Mouse (Mus musculus) left cerebral cortex, adult 18-20 months (tissue): Measurements from ENCODE around the gene Batf3. TPM values are rescaled to one million over a fixed set of nuclear protein-coding genes. Genes with fewer than 3 reads are reported as not detected.
A peak's percentile ranks its signal among the peaks of the same experiment; 100 is the strongest.

Experiments used
- DNase-seq, 2 experiments: peaks; one replicate each; pipeline ENCODE4 v3.0.0; 2021 to 2022; ENCODE audit warnings: low spot score in 2 of 2, mixed read lengths in 1 of 2
- long read RNA-seq, 2 experiments: library from polyadenylated mRNA; stranded (forward); transcript quantifications; one replicate each; pipeline ENCODE4 v2.0.0; 2021
- total RNA-seq, 2 experiments: library from RNA; stranded (reverse); gene quantifications; 2 replicates each; pipeline ENCODE4 v1.2.3; 2021

The Batf3 gene
- total RNA-seq: 1 to 10 TPM; 3.0 TPM
- long read RNA-seq, experiment 1, partial matches to known transcripts: 0 of 1 reads
- long read RNA-seq, experiment 1, other reads (novel, unspliced or antisense): 0 of 1 reads
- long read RNA-seq, experiment 2: 0 reads

GRCm38 (mm10) chr1:191097802-191098747 is at the start of gene Batf3:
TSS of gene Batf3 (plus strand) at chr1:191097847.
- DNase-seq: peak; percentile 15 to 24

- DNase-seq: no peak
These were observed 44.1 kb upstream of the Batf3 start for GRCm38 (mm10) chr1:191053555-191053954.

DNA sequence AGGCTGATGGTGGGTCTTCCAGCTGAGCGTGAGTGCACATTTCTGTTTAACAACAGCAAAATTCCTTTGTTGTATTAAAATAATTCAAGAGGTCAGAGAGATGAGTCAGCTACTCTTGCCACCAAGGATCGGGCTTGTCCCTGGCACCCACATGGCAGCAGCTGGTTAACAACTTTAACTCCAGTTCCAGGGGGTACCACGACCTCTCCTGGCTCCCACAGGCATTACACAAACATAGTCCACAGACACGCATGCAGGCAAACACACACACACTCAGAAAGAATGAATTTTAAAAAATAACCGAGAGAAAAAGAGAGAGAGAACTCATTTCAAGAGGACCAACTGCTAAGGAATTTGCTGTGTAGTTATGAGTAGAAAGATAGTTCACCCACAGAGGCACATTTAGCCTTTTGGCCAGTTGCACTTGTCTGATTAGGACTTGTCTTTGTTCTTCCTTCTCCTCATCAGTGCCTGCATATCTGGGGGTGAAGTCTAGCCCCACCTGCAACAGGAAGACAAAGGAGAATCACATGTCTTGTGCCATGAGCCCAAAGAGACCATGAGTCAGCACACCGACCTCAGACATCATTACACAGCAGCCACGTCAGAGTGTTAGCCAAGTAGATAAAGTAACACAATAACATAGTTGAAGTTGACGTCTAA is 42.6 kb upstream of the Batf3 start:
- DNase-seq: no peak

DNA sequence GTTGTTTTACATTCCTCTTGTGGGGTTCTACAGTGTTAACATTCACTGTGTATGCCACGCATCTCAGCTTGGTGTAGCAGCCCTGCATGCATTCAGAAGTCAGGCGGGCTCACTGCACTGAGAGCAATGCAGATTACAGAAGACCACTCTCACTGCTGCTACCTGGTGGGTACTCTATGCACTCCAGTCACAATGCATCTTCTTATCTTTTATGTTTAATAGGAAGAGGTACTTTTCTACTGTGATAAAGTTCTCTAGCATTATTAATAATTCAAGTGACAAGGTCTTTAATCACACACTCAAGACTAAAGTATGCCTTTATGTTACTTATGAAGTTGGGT is 42.1 kb upstream of the Batf3 start:
- no peak for DNase-seq

DNA sequence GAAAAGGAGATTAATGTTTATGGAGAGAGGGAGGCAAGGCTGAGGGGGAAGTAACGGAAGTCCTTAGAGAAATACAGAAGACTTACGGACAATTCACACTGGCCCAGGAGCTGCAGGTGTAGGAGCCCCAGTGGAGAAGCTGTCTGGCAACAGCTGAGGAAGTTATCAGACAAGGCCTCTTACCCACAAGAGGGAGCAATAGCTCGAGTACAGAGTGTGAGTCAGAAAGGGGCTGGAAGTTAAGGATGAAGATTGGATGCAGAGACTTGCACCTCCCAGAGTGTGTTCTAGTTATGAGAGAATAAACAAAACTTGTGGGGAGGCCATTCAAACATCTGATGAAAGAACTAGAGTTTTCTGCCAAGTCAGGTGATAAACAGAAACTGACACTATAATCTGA is 40.2 kb upstream of the Batf3 start:
- no peak for DNase-seq

DNA sequence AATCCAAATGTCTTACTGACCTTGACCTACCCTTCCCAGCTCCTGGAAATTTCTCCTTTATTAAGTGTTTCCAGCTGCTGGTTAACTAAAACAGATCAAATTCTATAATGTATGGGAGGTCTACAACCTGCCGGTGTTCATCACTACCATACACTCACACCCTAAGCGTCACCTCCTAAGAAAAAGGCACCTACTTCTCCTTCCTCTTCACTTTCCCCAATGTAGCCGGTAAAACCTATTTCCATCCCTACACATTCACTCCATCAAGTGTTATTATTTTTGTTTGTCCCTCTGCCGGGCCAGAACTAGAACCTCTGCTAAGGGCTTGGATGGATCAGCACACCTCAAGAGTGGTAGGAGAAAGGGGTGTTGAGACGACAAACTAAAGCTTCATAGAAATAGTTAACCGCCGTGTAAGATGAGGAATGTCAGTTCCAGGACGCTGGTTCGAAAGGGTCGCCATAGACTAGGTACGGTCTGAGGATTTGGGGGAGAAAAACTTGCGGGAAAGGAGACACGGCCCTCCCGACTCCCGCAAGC is 35.3 kb upstream of the Batf3 start:
- DNase-seq: no peak

- peak; percentile 93 to 94 for DNase-seq
These were observed 34.7 kb upstream of the Batf3 start, which contains the start of the genes Tatdn3 and Nsl1 for GRCm38 (mm10) chr1:191062781-191063485. TSS of gene Tatdn3 (minus strand) at chr1:191062932. TSS of gene Nsl1 (plus strand) at chr1:191063012.

DNA sequence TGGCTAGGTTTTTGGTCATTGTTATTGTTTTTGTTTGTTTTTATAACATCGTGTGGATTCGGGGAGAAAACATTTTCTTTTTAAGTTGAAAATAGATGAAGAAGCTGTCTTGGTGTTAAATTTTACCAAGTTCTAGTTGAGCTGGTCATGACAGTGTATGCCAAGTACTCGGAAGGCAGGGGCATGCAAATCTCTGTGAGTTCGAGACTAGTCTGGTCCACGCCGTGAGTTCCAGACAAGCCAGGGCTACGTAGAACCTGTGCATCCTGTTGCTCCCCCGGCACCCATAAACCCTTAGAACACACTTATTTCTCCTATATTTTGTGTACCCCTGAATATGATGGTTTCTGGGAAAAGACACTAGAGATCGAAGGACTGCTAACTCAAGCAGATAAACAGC is 33.9 kb upstream of the Batf3 start:
- no peak for DNase-seq

DNA sequence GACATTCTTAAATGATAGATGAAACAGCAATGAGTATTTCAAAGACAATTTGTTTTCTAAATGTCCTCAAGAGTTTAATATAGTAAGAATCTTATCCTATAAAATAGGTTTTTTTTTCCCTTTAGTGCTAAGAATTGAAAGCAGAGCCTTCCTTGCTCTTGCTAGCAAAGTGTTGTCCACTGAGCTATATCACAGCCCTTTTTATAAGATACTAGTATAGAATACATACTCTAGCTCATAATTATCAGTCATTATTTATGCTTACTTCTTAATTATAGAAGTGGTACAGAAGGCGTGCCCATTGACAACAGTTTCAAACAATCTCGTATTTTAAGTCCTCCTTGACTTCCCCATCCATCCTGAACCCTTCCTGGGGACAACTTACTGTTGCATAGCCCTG is 33.1 kb upstream of the Batf3 start:
- no peak for DNase-seq

DNA sequence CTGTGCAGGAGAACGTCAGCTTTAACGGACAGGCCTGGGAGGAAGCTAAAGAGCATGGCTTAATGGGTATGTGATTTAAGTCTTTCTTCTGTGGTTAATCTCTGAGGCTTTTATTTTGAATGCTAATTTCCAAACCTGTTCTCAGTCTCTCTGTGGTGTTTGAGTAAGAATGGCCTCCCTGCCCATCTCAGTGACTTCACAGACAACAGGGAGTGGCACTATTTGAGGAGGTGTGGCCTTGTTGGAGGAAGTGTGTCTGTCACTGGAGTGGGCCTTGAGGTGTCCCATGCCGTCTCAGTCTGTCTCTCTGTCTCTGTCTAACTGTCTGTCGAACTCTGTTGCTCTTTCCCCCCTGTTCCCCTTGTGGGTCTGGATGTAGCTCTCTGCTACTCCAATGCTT is 32.5 kb upstream of the Batf3 start:
- DNase-seq: no peak

- no peak for DNase-seq
These were observed 29.3 kb upstream of the Batf3 start for GRCm38 (mm10) chr1:191068377-191068776.

DNA sequence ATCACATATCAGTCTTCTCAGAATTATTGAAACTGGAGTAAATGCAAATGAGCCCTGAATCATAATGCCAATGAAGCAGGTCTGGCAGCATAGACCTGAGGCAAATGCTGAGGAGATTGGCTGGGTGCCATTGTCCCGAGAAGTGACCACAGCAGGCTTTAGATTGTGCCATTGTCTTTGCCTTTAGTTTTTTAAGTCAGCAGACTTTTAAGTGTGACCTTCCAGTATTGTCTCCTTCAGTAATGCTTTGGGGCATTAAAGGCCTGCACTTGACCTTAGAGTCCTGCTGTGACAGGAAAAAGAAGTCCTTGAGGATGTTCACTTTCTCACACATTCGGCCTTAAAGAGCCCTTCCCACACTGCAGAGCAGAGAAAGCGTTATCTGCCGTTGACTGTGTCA is 27.4 kb upstream of the Batf3 start:
- no peak for DNase-seq

DNA sequence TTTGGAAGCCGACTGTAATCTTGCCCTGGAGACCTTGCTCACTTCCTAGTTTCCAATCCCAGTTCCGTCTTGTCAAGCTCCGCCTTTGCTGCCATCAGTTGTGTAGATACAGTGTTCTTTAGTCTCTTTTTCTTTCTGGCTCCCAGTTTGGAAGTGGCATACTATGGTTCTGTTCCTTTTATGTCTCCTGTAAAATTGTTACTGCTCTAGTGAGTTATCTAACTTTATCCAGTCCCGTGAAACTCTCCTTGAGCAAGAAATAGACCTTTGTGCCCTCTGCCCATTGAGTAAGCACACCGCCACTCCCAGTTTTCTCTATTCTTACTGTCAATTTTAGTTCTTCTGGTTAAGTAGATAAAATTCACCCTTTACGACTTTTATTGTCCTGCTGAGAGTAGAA is 26.0 kb upstream of the Batf3 start:
- no peak for DNase-seq

GRCm38 (mm10) chr1:191072329-191072913 is 25.2 kb upstream of the Batf3 start:
- no peak for DNase-seq

DNA sequence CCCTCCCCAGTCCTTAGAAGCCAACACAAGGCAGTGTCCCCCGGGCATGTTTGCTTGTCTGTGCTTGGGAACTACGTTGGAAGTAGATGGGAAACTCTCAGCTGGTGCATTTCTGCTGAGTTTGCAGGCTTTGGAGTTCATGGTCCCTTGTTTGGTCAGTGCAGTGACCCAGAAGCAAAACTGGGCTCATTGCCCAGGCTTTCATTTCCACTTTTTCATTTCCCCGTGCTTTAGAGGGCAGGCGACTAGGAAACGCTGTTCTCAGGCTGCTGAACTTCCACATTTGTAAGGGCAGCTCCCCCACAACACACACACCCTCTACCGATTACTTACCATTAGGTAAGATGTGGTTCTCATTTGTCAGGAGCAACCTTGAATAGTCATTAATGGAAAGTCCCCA is 24.6 kb upstream of the Batf3 start:
- DNase-seq: no peak

GRCm38 (mm10) chr1:191073486-191073885 is 24.2 kb upstream of the Batf3 start:
- no peak for DNase-seq

- DNase-seq: peak; percentile 54 to 60
These were observed 22.3 kb upstream of the Batf3 start for GRCm38 (mm10) chr1:191075199-191075883.

- no peak for DNase-seq
These were observed 14.4 kb upstream of the Batf3 start for GRCm38 (mm10) chr1:191083230-191083629.

- DNase-seq: peak; percentile 29 to 58
These were observed 12.6 kb upstream of the Batf3 start for GRCm38 (mm10) chr1:191084951-191085559.

DNA sequence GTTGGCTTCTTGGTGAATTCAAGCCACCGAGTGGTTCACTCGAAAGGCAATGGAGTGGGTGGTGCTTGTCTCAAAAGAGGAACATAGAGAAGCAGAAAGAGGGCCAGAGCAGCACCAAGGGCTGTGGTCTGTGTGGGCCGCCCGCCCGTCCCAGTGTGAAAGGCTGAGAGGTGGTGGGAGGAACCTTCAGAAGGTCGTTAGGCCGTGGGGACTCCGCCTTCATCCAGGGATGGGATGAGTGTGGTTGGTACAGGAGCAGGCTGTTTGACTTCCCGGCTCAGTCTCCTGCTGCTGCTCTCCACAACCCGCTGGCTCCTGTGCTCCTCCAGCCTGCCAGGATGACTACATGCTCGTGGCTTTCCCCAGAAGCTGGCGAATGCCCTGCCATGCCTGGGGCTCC is 12.1 kb upstream of the Batf3 start:
- DNase-seq: no peak
